Mouse (Mus musculus): ENCODE data around the gene Kcnc1.

Gene Kcnc1

GRCm38 (mm10) chr7:46396231-46396927 lies at the start of gene Kcnc1:
Gene Kcnc1 (plus strand): TSS chr7:46396497.
- DNase-seq, result peak; percentile 93 to 94

GRCm38 (mm10) chr7:46347692-46348091 lies 48.6 kb upstream of the Kcnc1 start:
- DNase-seq, result no peak

GRCm38 (mm10) chr7:46348813-46349212 lies 47.5 kb upstream of the Kcnc1 start:
- DNase-seq, result peak in 1 of 2 experiments; percentile 12

- peak; percentile 58 to 69 for DNase-seq
Observed at GRCm38 (mm10) chr7:46350119-46350702, 46.1 kb upstream of the Kcnc1 start.

GRCm38 (mm10) chr7:46352748-46353147 lies 43.5 kb upstream of the Kcnc1 start:
- DNase-seq, result no peak

- no peak for DNase-seq
Observed at GRCm38 (mm10) chr7:46353216-46353615, 43.1 kb upstream of the Kcnc1 start.

GRCm38 (mm10) chr7:46353875-46354274 lies 42.4 kb upstream of the Kcnc1 start:
- no peak for DNase-seq

GRCm38 (mm10) chr7:46361776-46362175 lies 34.5 kb upstream of the Kcnc1 start:
- DNase-seq, result peak; percentile 65 to 66

GRCm38 (mm10) chr7:46364154-46364553 lies 32.1 kb upstream of the Kcnc1 start:
- peak in 1 of 2 experiments; percentile 33 for DNase-seq

- DNase-seq, result no peak
Observed at GRCm38 (mm10) chr7:46365810-46366209, 30.5 kb upstream of the Kcnc1 start.

- DNase-seq, result no peak
Observed at GRCm38 (mm10) chr7:46371104-46371503, 25.2 kb upstream of the Kcnc1 start.

GRCm38 (mm10) chr7:46376172-46377007 lies 19.9 kb upstream of the Kcnc1 start, which contains the start of gene Myod1:
Gene Myod1 (plus strand): TSS chr7:46376474.
- DNase-seq, result peak in 1 of 2 experiments; percentile 58

GRCm38 (mm10) chr7:46377008-46377346 lies 19.3 kb upstream of the Kcnc1 start:
- DNase-seq, result peak; percentile 75 to 76

GRCm38 (mm10) chr7:46378123-46378522 lies 18.2 kb upstream of the Kcnc1 start:
- DNase-seq, result peak; percentile 57 to 62

GRCm38 (mm10) chr7:46378983-46379382 lies 17.3 kb upstream of the Kcnc1 start:
- DNase-seq, result peak; percentile 87 to 91

GRCm38 (mm10) chr7:46380625-46381024 lies 15.7 kb upstream of the Kcnc1 start:
- DNase-seq, result peak; percentile 44 to 59

- DNase-seq, result no peak
Observed at GRCm38 (mm10) chr7:46387430-46387829, 8.9 kb upstream of the Kcnc1 start.

- no peak for DNase-seq
Observed at GRCm38 (mm10) chr7:46389456-46390085, 6.7 kb upstream of the Kcnc1 start.

GRCm38 (mm10) chr7:46390226-46390625 lies 6.1 kb upstream of the Kcnc1 start:
- DNase-seq, result no peak

GRCm38 (mm10) chr7:46391701-46392100 lies 4.6 kb upstream of the Kcnc1 start:
- DNase-seq, result no peak

- DNase-seq, result peak; percentile 97 to 99
Observed at GRCm38 (mm10) chr7:46393116-46393515, 3.2 kb upstream of the Kcnc1 start.

- DNase-seq, result no peak
Observed at GRCm38 (mm10) chr7:46393718-46394511, 2.4 kb upstream of the Kcnc1 start.
